Mouse (Mus musculus): ENCODE data around the gene Gm5169.
"Not testable (repeated sequence)": the region's sequence is repeated elsewhere in the genome, so short reads cannot be mapped to it uniquely, and the experiment has no call there.

Gene Gm5169

DNA sequence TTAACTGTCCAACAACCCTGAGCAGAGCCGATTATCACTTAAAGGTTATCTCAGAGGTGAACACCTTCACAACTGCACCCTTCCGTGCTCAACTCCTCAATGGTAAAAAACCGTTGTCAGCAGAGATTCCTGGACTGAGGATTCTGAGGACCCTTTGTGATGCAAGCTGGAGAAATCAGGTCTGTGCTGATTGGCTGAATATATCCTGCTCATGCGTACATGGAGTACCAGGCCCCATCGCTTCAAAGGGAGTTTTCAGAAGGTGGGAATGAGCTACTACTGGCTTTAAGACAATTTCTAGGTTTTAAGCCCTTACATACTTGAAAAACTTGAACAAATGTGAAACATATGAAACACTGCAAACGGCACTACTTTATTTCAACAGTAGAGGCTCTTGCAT lies at the start of gene Gm5169:
Gene Gm5169, minus strand, starts transcription at position 101 of the 400 bp plus-strand sequence.
- in situ Hi-C loops (cut with MboI, MseI) = not testable (repeated sequence)

DNA sequence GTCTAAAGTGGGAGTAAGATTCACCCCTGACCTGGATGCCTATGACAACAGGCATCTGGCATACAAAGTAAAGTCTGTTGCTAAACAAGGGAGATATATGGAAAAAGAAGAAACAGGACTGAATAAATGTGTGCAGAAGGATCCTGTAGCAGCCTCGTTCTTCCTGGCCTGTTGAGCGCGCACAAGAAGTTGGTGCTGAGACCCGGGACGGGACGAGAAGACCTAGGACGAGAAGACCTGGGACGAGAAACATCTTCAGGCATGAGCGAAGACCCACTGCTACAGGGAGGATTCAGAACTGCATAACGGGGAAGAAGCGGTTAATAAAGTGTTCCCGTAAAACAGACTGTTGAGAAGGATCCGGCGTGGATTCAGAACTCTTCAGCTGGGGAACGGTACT lies 46.2 kb upstream of the Gm5169 start:
- in situ Hi-C loops (cut with MboI, MseI) = not testable (repeated sequence)

Data from T-helper 17 cell (primary cell).